Comparison of ENCODE assay signal across 25 mouse cellular contexts in genomic region chr5:125191608-125192007, GRCm38 (mm10). TPM values are rescaled to one million over a fixed set of nuclear protein-coding genes. Genes with fewer than 3 reads are reported as not detected.
DNase-seq lines count a peak whose midpoint lies in the region; ATAC-seq and TF ChIP-seq lines count a peak whose summit lies in the region.
"Had no signal": no experiment of that assay in that cellular context is flagged by ENCODE, and none has a peak within 500 bp of the region (broad histone marks: within the 10 kb centered on the region; RNA-seq: fewer than 3 reads in every experiment).

No protein-coding gene starts in this region.

- no peak for DNase-seq in forebrain, embryonic 10.5 days (ENCODE audit: extremely low spot score, low spot score)
- no peak for DNase-seq in hindbrain, embryonic 14.5 days (ENCODE audit: low spot score)
- DNase-seq in G1E (ENCODE audit: low spot score) = no peak
- DNase-seq: adrenal gland, adult 2 months; adrenal gland, postnatal 14 days; B cell, adult 2 months; cerebellum, adult 11-12 months; cerebellum, adult 8-10 months; gastrocnemius, postnatal 25 days; heart, adult 18-20 months; heart, postnatal 10 days; heart, postnatal 36 days; kidney, adult 2 months had no signal

- ATAC-seq in forebrain, embryonic 13.5 days = no peak
- ATAC-seq in hindbrain, embryonic 12.5 days (ENCODE audit: low FRiP score) = no peak
- no peak for ATAC-seq in hindbrain, embryonic 14.5 days (ENCODE audit: low FRiP score)
- no peak for ATAC-seq in G1E (ENCODE audit: extremely low read depth, insufficient number of reproducible peaks, low FRiP score, poor library complexity, severe bottlenecking)
- no peak for ATAC-seq in megakaryocyte, adult 5-6 weeks (ENCODE audit: poor library complexity, severe bottlenecking)
- ATAC-seq: forebrain, embryonic 15.5 days; hindbrain, postnatal 0 days; inflammation-experienced regulatory T-cells, adult 6 months; intestine, postnatal 0 days had no signal

- H3K36me3 ChIP-seq in forebrain, embryonic 13.5 days (ENCODE audit: poor library complexity, severe bottlenecking) = no peaks in the 10 kb centered on the region
- no peaks in the 10 kb centered on the region for H3K36me3 ChIP-seq in forebrain, embryonic 10.5 days (replicated peaks)
- H3K36me3 ChIP-seq in hindbrain, embryonic 12.5 days = no peaks in the 10 kb centered on the region
- H3K36me3 ChIP-seq in hindbrain, embryonic 14.5 days (replicated peaks; ENCODE audit: control insufficient read depth, insufficient read depth) = no peaks in the 10 kb centered on the region
- no peaks in the 10 kb centered on the region for H3K36me3 ChIP-seq in G1E (replicated peaks)
- H3K36me3 ChIP-seq: embryonic facial prominence, embryonic 12.5 days; embryonic facial prominence, embryonic 15.5 days; forebrain, embryonic 15.5 days; heart, embryonic 12.5 days; heart, embryonic 15.5 days had no signal

- peaks cover 3% of the 10 kb centered on the region; the same call in 1 of the 2 replicates for H3K9me3 ChIP-seq in forebrain, embryonic 13.5 days (replicated peaks)
- peaks cover 7% of the 10 kb centered on the region; the same call in 1 of the 2 replicates for H3K9me3 ChIP-seq in forebrain, embryonic 10.5 days
- H3K9me3 ChIP-seq in hindbrain, embryonic 12.5 days (replicated peaks) = 0 out of 2 replicates have a peak, but pooled peaks cover 2% of the 10 kb centered on the region
- no peaks in the 10 kb centered on the region for H3K9me3 ChIP-seq in hindbrain, embryonic 14.5 days (ENCODE audit: control insufficient read depth, low read length)
- peaks cover 72% of the 10 kb centered on the region for H3K9me3 ChIP-seq in G1E (replicated peaks)
- H3K9me3 ChIP-seq: embryonic facial prominence, embryonic 15.5 days; forebrain, embryonic 15.5 days; heart, embryonic 15.5 days had no signal

- no peaks in the 10 kb centered on the region for H3K27me3 ChIP-seq in forebrain, embryonic 13.5 days
- H3K27me3 ChIP-seq in forebrain, embryonic 10.5 days (ENCODE audit: poor library complexity, severe bottlenecking) = peaks cover 8% of the 10 kb centered on the region
- no peaks in the 10 kb centered on the region for H3K27me3 ChIP-seq in hindbrain, embryonic 12.5 days
- no peaks in the 10 kb centered on the region for H3K27me3 ChIP-seq in hindbrain, embryonic 14.5 days (ENCODE audit: control insufficient read depth, insufficient read depth, low read length)
- no peaks in the 10 kb centered on the region for H3K27me3 ChIP-seq in G1E (ENCODE audit: insufficient read depth, low read length)
- H3K27me3 ChIP-seq: CH12.LX; embryonic facial prominence, embryonic 12.5 days; embryonic facial prominence, embryonic 15.5 days; forebrain, embryonic 15.5 days; heart, embryonic 12.5 days; heart, embryonic 15.5 days had no signal

- no peak for TF ChIP-seq CTCF in G1E (IDR thresholded peaks at IDR 0.05; ENCODE audit: low read depth, low read length)

- H3K9ac ChIP-seq in forebrain, embryonic 13.5 days = no peak overlapping the region
- peak overlapping the region; percentile 32; the same call in 1 of the 2 replicates for H3K9ac ChIP-seq in hindbrain, embryonic 12.5 days
- no peak overlapping the region for H3K9ac ChIP-seq in hindbrain, embryonic 14.5 days
- H3K9ac ChIP-seq: embryonic facial prominence, embryonic 12.5 days; embryonic facial prominence, embryonic 15.5 days; forebrain, embryonic 15.5 days; heart, embryonic 12.5 days; heart, embryonic 15.5 days had no signal

- no peak overlapping the region for H3K4me3 ChIP-seq in forebrain, embryonic 13.5 days
- no peak overlapping the region for H3K4me3 ChIP-seq in forebrain, embryonic 10.5 days
- H3K4me3 ChIP-seq in hindbrain, embryonic 12.5 days = no peak overlapping the region
- H3K4me3 ChIP-seq in hindbrain, embryonic 14.5 days (replicated peaks; ENCODE audit: low read length) = no peak overlapping the region
- H3K4me3 ChIP-seq in G1E (ENCODE audit: low read depth, low read length) = peak overlapping the region; percentile 14; the same call in 1 of the 2 replicates
- H3K4me3 ChIP-seq: embryonic facial prominence, embryonic 12.5 days; embryonic facial prominence, embryonic 15.5 days; forebrain, embryonic 15.5 days; heart, embryonic 12.5 days; heart, embryonic 15.5 days had no signal

- H3K27ac ChIP-seq in forebrain, embryonic 13.5 days = no peak overlapping the region
- no peak overlapping the region for H3K27ac ChIP-seq in forebrain, embryonic 10.5 days
- H3K27ac ChIP-seq in hindbrain, embryonic 12.5 days = no peak overlapping the region
- no peak overlapping the region for H3K27ac ChIP-seq in hindbrain, embryonic 14.5 days
- H3K27ac ChIP-seq: embryonic facial prominence, embryonic 12.5 days; embryonic facial prominence, embryonic 15.5 days; forebrain, embryonic 15.5 days; heart, embryonic 15.5 days; hindbrain, postnatal 0 days had no signal

- peak overlapping the region; percentile 5; the same call in 1 of the 2 replicates for H3K4me2 ChIP-seq in forebrain, embryonic 13.5 days
- H3K4me2 ChIP-seq in hindbrain, embryonic 12.5 days (replicated peaks) = no peak overlapping the region
- no peak overlapping the region for H3K4me2 ChIP-seq in hindbrain, embryonic 14.5 days (replicated peaks)
- H3K4me2 ChIP-seq: embryonic facial prominence, embryonic 12.5 days; embryonic facial prominence, embryonic 15.5 days; forebrain, embryonic 15.5 days; heart, embryonic 12.5 days; heart, embryonic 15.5 days had no signal

- WGBS in forebrain, embryonic 13.5 days = 28% methylated on average over 8 of the region's 9 CpGs
- WGBS in forebrain, embryonic 10.5 days = 41% methylated on average over 9 of the region's 9 CpGs
- 41% methylated on average over 9 of the region's 9 CpGs for WGBS in hindbrain, embryonic 12.5 days
- WGBS in hindbrain, embryonic 14.5 days = 22% methylated on average over 9 of the region's 9 CpGs

- H3K4me1 ChIP-seq in forebrain, embryonic 13.5 days = peaks cover 17% of the 10 kb centered on the region
- H3K4me1 ChIP-seq in forebrain, embryonic 10.5 days = peaks cover 42% of the 10 kb centered on the region
- peaks cover 17% of the 10 kb centered on the region for H3K4me1 ChIP-seq in hindbrain, embryonic 12.5 days
- H3K4me1 ChIP-seq in hindbrain, embryonic 14.5 days (replicated peaks; ENCODE audit: control insufficient read depth, insufficient read depth, low read length) = peaks cover 4% of the 10 kb centered on the region; the same call in 1 of the 2 replicates
- H3K4me1 ChIP-seq in G1E (ENCODE audit: insufficient read depth, low read depth, low read length) = no peaks in the 10 kb centered on the region

RNA-seq across cellular contexts. Expression of gene Ncor2, which starts 12.6 kb away (rescaled TPM):
- 25.6 and 27.3 TPM in 2 replicates for polyA plus RNA-seq in forebrain, embryonic 13.5 days (2015; fragmentation: Nextera tagmentation; extraction: Ambion mirVana)
- polyA plus RNA-seq in forebrain, embryonic 10.5 days (2016; fragmentation: Nextera tagmentation; extraction: Ambion mirVana) = 15.7 and 17.8 TPM in 2 replicates
- polyA plus RNA-seq in hindbrain, embryonic 12.5 days (2016; fragmentation: Nextera tagmentation; extraction: Ambion mirVana) = 30.2 and 31.0 TPM in 2 replicates
- polyA plus RNA-seq in hindbrain, embryonic 14.5 days (2014; fragmentation: Nextera tagmentation; extraction: Ambion mirVana) = 26.0 and 27.4 TPM in 2 replicates
- total RNA-seq in G1E (2014; fragmentation: Nextera tagmentation) (not detected in 2 replicates), G1E (2017) (not detected in 2 replicates)
- polyA plus RNA-seq in G1E (2012) = 0.09 and 0.10 TPM in 2 replicates
- 87.7 and 107 TPM in 2 replicates for total RNA-seq in megakaryocyte, adult 5-6 weeks (2015)
- total RNA-seq in megakaryocyte, adult 5-6 weeks (2017) = 15.0 and 21.5 TPM in 2 replicates

Comparison
In these comparisons a context has a peak if more than half of its experiments do, and no peak if none do; other contexts are left out.
1. RNA of gene Ncor2, which starts 12.6 kb away (polyA plus RNA-seq): 30.2 to 31.0 TPM in hindbrain, embryonic 12.5 days, 26.0 to 27.4 TPM in hindbrain, embryonic 14.5 days, 25.6 to 27.3 TPM in forebrain, embryonic 13.5 days and 15.7 to 17.8 TPM in forebrain, embryonic 10.5 days; 0.09 to 0.10 TPM in G1E; every median in the first group is over 10 times any median in the second.